Mouse (Mus musculus): ENCODE data around the gene Clstn3.

GRCm38 (mm10) chr6:124430379-124430778 is 34.2 kb downstream of the Clstn3 start:
- TF ChIP-seq CTCF (IDR thresholded peaks at IDR 0.05): no peak
- no peak for TF ChIP-seq EP300 (IDR thresholded peaks at IDR 0.05)

Measured in lung, postnatal 0 days (tissue).